Mouse (Mus musculus) adrenal gland, adult 8-10 months (tissue): Measurements from ENCODE around the gene H2al1d. TPM values are rescaled to one million over a fixed set of nuclear protein-coding genes. Genes with fewer than 3 reads are reported as not detected.
"Not testable (repeated sequence)": the region's sequence is repeated elsewhere in the genome, so short reads cannot be mapped to it uniquely, and the experiment has no call there.

ENCODE experiments used
- DNase-seq: peaks from one replicate; pipeline ENCODE4 v3.0.0; 2022
- total RNA-seq, 4 experiments: library from RNA; stranded (reverse); gene quantifications; 2 replicates each; pipeline ENCODE4 v1.2.4; 2022

Gene H2al1d
- not detected for total RNA-seq

DNA sequence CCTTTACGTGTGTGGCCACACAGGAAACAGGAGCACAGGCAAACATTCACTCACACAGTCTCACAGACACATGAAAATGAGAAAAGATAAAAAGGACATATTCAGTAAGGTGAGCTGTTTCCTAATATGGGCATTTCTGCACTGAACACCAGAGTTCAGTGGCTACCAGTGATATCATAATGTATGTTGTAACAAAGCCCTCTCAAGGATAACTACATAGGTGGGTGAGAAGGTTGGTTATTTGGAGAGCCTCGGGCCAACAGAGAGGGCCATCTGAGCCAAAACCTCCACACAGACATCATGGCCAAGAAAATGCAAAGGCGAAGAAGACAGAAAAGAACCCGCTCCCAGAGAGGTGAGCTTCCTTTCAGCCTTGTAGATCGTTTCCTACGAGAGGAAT, at the start of gene H2al1d:
H2al1d (plus strand) TSS at position 301 of the 400 bp plus-strand sequence.
- DNase-seq, result not testable (repeated sequence)

DNA sequence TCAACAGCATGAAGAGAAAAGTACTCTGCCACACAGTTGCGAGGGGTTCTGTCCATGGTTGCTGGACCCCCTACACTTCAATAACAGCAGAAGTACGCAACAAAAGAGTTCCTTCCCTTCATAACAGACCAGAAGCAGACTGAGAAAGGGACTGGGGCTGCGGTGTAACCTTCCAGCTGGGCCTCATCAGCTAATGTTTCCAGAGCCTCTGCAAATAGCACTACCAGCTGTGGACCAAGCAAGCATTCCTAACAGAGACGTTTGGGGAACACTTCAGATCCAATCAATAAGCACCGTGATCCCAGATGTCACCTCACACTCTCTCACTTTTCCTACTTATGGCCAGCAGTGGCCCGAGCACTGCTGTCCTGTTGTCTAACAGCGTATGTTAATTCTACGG, 43.7 kb upstream of the H2al1d start:
- DNase-seq, result no peak

DNA sequence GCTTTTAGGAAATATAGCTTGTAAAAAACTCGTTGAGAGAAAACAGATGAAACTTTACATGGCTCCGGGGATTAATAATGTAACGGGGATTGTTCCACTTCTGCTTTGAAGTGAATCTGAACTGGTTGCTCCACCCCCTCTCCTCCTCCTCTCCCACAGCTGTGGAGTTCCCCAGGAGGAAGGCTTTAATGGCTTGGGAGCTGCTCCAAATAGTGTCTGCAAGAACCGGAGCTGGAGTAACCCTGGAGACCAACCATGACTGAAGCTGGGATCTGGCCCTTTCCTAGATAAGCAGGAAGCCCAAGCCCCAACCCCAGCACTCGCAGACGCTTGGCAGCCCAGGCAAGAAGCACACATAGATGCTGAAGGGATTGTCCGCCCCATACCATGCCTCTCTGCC, 40.8 kb upstream of the H2al1d start:
- no peak for DNase-seq

DNA sequence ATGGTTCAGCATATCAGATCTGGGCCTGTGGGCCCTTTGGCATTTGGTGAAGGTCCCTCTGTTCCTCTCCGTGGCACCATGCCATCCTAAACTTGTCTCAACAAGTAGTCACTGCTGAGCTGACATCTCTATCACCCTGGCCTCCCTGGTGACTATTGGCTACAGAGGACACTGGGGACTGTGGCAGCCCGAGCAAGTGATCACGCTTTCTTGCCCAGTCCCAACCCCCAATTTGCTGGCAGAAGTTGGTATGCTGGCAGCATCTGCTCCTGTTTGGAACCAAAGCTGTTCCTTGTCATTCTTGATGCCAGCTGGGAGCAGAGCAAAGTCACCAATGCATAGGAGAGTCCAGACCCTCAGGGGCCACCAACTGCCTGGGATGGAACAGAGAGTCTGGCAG, 39.5 kb upstream of the H2al1d start:
- DNase-seq, result peak; percentile 4

DNA sequence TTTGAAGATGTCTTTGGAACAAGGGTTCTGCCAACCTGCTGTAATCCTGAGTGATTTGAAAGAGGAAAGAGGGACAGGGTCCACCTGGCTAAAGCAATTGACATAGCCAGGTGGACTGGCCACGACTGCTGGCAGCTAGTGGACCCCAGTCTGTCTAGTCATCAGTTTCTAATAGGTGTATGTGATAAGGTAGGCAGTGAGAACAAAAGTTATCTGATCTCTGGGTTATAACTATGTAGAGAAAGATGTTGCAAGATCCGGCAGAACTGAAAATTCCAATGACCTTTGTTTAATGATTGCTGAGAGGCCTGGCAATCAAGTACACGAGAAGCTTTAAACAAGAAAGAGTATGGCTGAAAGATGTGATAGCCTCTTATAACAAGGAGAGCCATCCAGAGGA, 35.4 kb upstream of the H2al1d start:
- no peak for DNase-seq

DNA sequence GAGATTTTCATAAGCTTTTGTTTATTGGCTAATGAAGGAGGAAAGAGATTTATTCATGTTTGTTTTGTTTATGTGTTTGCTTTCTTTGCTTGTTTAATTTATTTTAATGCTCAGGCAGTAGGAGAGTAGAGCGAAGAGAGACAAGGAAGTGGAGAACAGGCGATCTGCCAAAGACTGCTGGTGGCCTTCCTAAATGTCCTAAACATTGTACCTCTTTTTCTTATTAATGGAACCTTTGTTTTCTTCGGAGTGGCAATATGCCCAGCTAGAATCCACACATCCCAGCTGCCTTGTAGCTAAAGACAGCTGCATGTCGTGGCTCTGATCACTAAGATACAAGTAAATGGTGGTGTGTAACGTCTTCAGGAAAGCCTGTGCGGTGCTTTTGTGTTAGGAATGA, 31.5 kb upstream of the H2al1d start:
- no peak for DNase-seq

DNA sequence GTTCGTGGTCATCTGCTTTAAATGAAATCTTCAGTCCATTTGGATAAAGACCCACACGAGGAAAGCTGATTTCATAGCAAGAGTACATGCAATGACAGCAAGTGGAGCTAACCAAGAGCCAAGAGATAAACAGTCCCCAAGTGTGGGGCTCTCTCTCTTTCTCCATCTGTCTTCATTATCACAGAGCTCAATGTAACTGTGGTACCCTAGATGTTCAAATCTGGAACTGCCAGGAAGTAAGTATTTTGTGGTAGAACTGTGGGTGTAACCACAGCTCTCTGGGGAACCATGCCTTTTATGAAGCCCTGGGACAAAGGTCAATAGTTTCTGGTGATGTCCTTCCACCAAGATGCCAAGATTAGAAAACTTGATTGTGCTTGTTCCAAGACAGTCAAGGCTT, 27.9 kb upstream of the H2al1d start:
- DNase-seq, result no peak

DNA sequence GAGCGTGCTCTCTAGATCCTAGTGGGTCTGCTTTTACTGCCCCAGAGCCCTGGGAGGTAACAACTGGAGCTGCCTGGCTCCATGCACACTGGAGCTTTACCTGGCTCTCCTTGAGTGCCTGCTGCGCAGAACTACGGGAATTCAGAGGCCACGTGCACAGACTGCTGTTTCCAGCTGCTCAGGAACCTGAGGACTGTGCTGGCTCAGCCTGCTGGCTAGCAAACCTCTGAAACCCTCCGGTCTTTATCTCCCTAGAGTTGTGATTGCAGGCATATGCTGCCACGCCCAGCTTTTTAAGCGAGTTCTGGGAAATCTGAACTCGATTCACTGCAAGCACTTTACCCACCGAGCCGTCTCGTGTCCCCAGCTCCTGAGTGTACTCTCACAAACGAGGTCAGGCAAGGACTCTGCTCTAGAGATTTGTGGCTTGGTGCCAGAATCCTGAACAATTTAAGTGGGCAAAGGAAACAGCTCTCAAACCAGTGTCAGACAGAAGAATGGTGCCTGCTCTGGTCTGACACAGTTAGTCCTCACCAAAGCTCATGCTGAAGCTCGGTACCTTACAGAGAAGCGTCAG, 20.2 kb upstream of the H2al1d start:
- no peak for DNase-seq

DNA sequence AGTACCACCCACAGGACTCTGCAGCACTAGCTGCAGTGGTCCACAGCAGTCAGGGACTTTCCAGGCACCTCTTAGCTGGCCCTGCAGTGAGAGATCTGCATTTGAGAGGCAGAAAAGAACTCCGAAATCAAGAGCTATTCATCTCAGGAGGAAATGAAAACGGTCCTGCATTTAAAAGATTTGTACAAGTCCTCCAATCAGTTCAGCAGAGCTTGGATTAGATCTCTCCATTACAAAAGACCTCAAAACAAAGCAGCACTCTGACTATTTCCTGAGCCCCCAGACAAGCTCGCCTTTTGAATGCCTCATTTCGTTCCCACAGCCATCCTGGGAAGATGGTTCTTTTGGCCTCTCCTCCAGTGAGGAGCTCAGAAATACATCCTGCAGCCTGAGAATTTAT, 19.4 kb upstream of the H2al1d start:
- no peak for DNase-seq

DNA sequence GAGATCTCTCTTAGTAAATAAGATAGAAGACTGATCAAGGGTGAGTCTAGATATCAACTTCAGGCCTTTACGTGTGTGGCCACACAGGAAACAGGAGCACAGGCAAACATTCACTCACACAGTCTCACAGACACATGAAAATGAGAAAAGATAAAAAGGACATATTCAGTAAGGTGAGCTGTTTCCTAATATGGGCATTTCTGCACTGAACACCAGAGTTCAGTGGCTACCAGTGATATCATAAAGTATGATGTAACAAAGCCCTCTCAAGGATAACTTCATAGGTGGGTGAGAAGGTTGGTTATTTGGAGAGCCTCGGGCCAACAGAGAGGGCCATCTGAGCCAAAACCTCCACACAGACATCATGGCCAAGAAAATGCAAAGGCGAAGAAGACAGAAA, 9.7 kb upstream of the H2al1d start, which contains the start of gene H2al1a:
H2al1a (plus strand) TSS at position 301 of the 400 bp plus-strand sequence.
- DNase-seq, result not testable (repeated sequence)

DNA sequence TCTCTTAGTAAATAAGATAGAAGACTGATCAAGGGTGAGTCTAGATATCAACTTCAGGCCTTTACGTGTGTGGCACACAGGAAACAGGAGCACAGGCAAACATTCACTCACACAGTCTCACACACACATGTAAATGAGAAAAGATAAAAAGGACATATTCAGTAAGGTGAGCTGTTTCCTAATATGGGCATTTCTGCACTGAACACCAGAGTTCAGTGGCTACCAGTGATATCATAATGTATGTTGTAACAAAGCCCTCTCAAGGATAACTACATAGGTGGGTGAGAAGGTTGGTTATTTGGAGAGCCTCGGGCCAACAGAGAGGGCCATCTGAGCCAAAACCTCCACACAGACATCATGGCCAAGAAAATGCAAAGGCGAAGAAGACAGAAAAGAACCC, 6.5 kb upstream of the H2al1d start, which contains the start of gene H2al1b:
H2al1b (plus strand) TSS at position 301 of the 400 bp plus-strand sequence.
- not testable (repeated sequence) for DNase-seq

DNA sequence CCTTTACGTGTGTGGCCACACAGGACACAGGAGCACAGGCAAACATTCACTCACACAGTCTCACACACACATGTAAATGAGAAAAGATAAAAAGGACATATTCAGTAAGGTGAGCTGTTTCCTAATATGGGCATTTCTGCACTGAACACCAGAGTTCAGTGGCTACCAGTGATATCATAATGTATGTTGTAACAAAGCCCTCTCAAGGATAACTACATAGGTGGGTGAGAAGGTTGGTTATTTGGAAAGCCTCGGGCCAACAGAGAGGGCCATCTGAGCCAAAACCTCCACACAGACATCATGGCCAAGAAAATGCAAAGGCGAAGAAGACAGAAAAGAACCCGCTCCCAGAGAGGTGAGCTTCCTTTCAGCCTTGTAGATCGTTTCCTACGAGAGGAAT, 3.3 kb upstream of the H2al1d start, which contains the start of gene H2al1c:
H2al1c (plus strand) TSS at position 301 of the 400 bp plus-strand sequence.
- not testable (repeated sequence) for DNase-seq

DNA sequence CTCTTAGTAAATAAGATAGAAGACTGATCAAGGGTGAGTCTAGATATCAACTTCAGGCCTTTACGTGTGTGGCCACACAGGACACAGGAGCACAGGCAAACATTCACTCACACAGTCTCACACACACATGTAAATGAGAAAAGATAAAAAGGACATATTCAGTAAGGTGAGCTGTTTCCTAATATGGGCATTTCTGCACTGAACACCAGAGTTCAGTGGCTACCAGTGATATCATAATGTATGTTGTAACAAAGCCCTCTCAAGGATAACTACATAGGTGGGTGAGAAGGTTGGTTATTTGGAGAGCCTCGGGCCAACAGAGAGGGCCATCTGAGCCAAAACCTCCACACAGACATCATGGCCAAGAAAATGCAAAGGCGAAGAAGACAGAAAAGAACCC, 3.0 kb downstream of the H2al1d start, which contains the start of gene H2al1e:
H2al1e (plus strand) TSS at position 301 of the 400 bp plus-strand sequence.
- not testable (repeated sequence) for DNase-seq

DNA sequence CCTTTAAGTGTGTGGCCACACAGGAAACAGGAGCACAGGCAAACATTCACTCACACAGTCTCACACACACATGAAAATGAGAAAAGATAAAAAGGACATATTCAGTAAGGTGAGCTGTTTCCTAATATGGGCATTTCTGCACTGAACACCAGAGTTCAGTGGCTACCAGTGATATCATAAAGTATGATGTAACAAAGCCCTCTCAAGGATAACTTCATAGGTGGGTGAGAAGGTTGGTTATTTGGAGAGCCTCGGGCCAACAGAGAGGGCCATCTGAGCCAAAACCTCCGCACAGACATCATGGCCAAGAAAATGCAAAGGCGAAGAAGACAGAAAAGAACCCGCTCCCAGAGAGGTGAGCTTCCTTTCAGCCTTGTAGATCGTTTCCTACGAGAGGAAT, 6.2 kb downstream of the H2al1d start, which contains the start of gene H2al1f:
H2al1f (plus strand) TSS at position 301 of the 400 bp plus-strand sequence.
- DNase-seq, result not testable (repeated sequence)

DNA sequence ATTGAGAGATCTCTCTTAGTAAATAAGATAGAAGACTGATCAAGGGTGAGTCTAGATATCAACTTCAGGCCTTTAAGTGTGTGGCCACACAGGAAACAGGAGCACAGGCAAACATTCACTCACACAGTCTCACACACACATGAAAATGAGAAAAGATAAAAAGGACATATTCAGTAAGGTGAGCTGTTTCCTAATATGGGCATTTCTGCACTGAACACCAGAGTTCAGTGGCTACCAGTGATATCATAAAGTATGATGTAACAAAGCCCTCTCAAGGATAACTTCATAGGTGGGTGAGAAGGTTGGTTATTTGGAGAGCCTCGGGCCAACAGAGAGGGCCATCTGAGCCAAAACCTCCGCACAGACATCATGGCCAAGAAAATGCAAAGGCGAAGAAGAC, 9.3 kb downstream of the H2al1d start, which contains the start of gene H2al1g:
H2al1g (plus strand) TSS at position 301 of the 400 bp plus-strand sequence.
- not testable (repeated sequence) for DNase-seq

DNA sequence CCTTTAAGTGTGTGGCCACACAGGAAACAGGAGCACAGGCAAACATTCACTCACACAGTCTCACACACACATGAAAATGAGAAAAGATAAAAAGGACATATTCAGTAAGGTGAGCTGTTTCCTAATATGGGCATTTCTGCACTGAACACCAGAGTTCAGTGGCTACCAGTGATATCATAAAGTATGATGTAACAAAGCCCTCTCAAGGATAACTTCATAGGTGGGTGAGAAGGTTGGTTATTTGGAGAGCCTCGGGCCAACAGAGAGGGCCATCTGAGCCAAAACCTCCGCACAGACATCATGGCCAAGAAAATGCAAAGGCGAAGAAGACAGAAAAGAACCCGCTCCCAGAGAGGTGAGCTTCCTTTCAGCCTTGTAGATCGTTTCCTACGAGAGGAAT, 12.6 kb downstream of the H2al1d start, which contains the start of gene H2al1h:
H2al1h (plus strand) TSS at position 301 of the 400 bp plus-strand sequence.
- not testable (repeated sequence) for DNase-seq

DNA sequence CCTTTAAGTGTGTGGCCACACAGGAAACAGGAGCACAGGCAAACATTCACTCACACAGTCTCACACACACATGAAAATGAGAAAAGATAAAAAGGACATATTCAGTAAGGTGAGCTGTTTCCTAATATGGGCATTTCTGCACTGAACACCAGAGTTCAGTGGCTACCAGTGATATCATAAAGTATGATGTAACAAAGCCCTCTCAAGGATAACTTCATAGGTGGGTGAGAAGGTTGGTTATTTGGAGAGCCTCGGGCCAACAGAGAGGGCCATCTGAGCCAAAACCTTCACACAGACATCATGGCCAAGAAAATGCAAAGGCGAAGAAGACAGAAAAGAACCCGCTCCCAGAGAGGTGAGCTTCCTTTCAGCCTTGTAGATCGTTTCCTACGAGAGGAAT, 15.7 kb downstream of the H2al1d start, which contains the start of gene H2al1i:
H2al1i (plus strand) TSS at position 301 of the 400 bp plus-strand sequence.
- DNase-seq, result not testable (repeated sequence)

DNA sequence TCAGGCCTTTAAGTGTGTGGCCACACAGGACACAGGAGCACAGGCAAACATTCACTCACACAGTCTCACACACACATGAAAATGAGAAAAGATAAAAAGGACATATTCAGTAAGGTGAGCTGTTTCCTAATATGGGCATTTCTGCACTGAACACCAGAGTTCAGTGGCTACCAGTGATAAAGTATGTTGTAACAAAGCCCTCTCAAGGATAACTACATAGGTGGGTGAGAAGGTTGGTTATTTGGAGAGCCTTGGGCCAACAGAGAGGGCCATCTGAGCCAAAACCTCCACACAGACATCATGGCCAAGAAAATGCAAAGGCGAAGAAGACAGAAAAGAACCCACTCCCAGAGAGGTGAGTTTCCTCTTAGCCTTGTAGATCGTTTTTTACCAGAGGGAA, 18.9 kb downstream of the H2al1d start, which contains the start of gene H2al1j:
H2al1j (plus strand) TSS at position 301 of the 400 bp plus-strand sequence.
- not testable (repeated sequence) for DNase-seq

DNA sequence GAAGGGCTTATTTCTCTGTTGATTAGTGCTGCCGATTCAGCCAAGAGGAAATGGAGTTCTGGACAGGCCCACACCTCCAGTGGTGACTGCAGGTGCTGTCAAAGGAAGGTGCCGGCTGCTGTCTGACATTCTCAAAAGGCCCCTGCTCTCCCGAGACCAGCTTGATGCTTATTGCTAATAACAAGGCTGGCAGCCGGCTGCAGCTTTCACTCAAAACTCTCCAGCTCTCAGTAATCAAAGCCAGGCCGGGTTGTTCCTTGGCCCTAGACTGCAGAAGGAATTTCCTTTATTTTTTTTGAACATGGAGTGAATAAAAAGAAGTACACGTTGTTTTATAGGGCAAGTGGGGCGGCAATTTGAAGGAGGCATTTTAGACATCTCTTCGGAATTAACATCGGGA, 37.1 kb downstream of the H2al1d start:
- no peak for DNase-seq

DNA sequence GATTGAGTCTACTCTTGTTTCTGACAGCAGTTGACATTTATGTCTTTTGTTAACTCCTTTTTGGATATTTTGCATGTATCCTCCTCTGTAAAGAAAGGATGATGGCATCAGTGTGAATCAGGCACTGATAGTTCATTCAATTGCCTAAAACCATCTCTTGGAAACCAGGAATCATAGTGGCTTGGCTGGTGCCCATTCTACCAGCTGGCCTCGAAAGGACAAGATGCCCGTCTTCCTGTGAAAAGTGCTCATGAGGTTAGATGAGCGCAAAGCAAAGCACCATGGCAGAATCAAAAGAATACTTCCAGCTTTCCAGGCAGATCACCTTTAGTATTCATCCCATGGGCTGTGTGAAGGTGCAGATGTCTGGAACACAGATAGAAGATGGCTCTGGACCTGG, 38.1 kb downstream of the H2al1d start:
- no peak for DNase-seq
